Mouse (Mus musculus) intestine, embryonic 15.5 days (tissue): ENCODE data around the gene Gm10803. TPM values are rescaled to one million over a fixed set of nuclear protein-coding genes. Genes with fewer than 3 reads are reported as not detected.

Source experiments
- ATAC-seq: fragments of 200-750 bp; cut with Nextera tagmentation; 2 replicates; pipeline ENCODE4 v1.8.0; 2017; ENCODE audit warnings: moderate TSS enrichment, moderate library complexity
- H3K27ac ChIP-seq: fragments of 300-500 bp; sonication (generic); 2 replicates; pipeline ENCODE4 v1.5.1; 2015; ENCODE audit warnings: mild to moderate bottlenecking, inconsistent platforms
- H3K27me3 ChIP-seq: fragments of 300-500 bp; sonication (generic); replicated peaks from 2 replicates; pipeline ENCODE4 v1.6.1; 2015; ENCODE audit warnings: inconsistent platforms
- H3K36me3 ChIP-seq: fragments of 300-500 bp; sonication (generic); 2 replicates; pipeline ENCODE4 v1.6.1; 2015; ENCODE audit warnings: inconsistent platforms
- H3K4me1 ChIP-seq: fragments of 300-500 bp; sonication (generic); replicated peaks from 2 replicates; pipeline ENCODE4 v1.6.1; 2015; ENCODE audit warnings: inconsistent platforms
- H3K4me2 ChIP-seq: fragments of 300-500 bp; sonication (generic); replicated peaks from 2 replicates; pipeline ENCODE4 v1.6.1; 2015; ENCODE audit warnings: mild to moderate bottlenecking, inconsistent platforms
- H3K4me3 ChIP-seq: fragments of 300-500 bp; sonication (generic); replicated peaks from 2 replicates; pipeline ENCODE4 v1.5.1; 2015; ENCODE audit warnings: inconsistent platforms
- H3K9ac ChIP-seq: fragments of 300-500 bp; sonication (generic); 2 replicates; pipeline ENCODE4 v1.6.1; 2015; ENCODE audit warnings: inconsistent platforms
- H3K9me3 ChIP-seq: fragments of 300-500 bp; sonication (generic); 2 replicates; pipeline ENCODE4 v1.6.1; 2016; ENCODE audit warnings: inconsistent platforms
- WGBS: fragments of 180-500 bp; shearing (Covaris S2); methylation state at CpG from one replicate; pipeline ENCODE4 v1.1.7; 2015; 5-methylcytosine and 5-hydroxymethylcytosine counted together
- polyA plus RNA-seq: library from polyadenylated mRNA; unstranded; fragments of >200 nt; fragmentation: Nextera tagmentation; extraction: Ambion mirVana; gene quantifications from 2 replicates; pipeline ENCODE4 v1.2.1, GENCODE M21; 2015

Gene Gm10803
- polyA plus RNA-seq, 1 experiment from 2014 or later = not detected

DNA sequence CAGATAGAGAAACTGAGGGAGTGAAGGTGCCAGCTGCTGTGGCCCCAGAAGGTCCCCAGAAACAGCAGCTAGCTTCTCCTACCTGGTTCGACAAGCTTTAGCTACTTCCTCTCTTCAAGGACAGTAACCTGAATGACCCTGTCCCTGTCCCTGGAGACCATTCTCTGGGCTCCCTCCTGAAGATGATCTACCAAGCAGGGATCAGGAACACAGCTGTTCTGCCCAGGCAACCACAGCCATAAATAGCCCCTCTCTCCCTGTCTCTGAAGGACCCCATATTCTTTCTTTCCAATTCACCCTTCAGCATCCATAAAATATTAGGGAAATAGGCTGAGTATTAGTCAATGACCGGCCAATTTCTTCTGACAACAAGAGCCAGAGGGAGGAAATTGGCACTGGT, 18.6 kb upstream of the Gm10803 start:
- 83% methylated on average over 2 of the region's 2 CpGs for WGBS
- H3K9ac ChIP-seq = no peak overlapping the region
- no peak overlapping the region for H3K27ac ChIP-seq
- H3K4me3 ChIP-seq = no peak overlapping the region
- ATAC-seq = no peak
- H3K4me1 ChIP-seq = peaks cover 14% of the 10 kb centered on the region
- no peak overlapping the region for H3K4me2 ChIP-seq
- no peaks in the 10 kb centered on the region for H3K36me3 ChIP-seq
- no peaks in the 10 kb centered on the region for H3K27me3 ChIP-seq
- H3K9me3 ChIP-seq = no peaks in the 10 kb centered on the region

DNA sequence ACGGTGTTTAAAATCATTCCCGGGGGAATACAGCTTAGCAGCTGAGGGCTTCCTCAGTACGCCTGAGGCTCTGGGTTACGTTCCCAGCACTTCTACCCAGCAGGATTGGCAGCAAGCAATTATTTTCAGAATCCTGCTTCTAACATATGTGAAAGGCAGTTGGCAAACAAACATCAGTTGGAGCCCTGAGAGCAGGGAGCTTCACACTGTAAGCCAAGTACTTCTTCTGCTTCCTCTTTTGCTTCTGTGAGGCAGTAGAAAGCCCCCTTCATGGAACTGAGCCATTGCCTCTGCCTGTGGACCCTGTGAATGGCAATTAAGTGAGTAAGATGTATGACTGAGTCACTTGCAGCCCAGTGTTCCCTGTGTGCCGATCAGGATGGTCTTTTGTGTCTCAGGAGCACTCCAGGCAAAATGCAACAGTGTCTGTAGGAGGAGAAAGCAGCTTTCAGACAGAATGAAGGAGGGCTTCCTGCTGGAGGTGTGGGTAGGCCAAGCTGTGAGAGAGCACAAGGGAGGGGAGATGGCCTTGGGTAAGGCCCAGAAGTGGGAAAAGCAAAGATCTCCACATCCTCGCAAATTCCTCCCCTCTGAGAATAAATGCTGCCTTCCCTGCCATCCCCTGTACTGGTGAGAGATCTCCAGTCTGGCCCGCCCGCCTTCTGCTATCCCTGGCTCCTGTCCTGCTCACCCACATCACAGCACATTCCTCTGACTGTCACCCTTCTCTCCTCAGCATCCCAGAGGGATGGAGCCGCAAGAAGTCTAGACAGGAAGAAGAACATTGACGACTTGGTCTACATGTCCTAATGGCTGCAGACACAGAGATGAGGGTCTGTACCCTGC, 7.5 kb upstream of the Gm10803 start:
- 63% methylated on average over 10 of the region's 10 CpGs for WGBS

DNA sequence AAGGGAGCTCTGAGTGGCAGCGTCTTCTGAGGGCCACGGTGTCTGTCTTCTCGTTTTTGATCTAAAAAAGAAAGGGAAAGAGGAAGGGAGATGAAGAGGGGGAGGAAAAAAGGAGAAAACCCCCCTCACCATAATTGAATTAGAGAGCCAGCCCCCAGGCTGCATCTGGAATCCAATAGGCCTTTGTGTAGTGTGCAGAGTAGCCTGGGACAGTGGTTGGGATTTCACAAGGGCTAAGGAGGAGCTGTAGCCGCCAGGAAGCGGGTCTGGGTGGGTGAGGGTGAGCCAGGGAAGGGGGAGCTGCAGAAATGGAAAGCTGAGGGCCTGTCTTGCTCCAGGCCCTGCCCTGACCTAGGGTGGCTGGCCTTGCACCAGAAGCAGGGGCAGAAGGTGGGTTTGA, 6.5 kb upstream of the Gm10803 start:
- no peak for ATAC-seq
- Histone ChIP-seq H3K4me1 (no peaks in the 10 kb centered on the region), H3K4me3 (no peak overlapping the region), H3K9me3 (no peaks in the 10 kb centered on the region), H3K27me3 (no peaks in the 10 kb centered on the region), H3K4me2 (no peak overlapping the region), H3K27ac (no peak overlapping the region), H3K36me3 (no peaks in the 10 kb centered on the region), H3K9ac (no peak overlapping the region)
- WGBS = 74% methylated on average over 5 of the region's 5 CpGs

More for the DNA sequence above, 7.5 kb upstream of the Gm10803 start:
- Histone ChIP-seq H3K4me2 (no peak overlapping the region), H3K4me1 (no peaks in the 10 kb centered on the region), H3K4me3 (no peak overlapping the region), H3K9ac (no peak overlapping the region), H3K27me3 (no peaks in the 10 kb centered on the region), H3K27ac (no peak overlapping the region), H3K9me3 (no peaks in the 10 kb centered on the region), H3K36me3 (no peaks in the 10 kb centered on the region)
- no peak for ATAC-seq

DNA sequence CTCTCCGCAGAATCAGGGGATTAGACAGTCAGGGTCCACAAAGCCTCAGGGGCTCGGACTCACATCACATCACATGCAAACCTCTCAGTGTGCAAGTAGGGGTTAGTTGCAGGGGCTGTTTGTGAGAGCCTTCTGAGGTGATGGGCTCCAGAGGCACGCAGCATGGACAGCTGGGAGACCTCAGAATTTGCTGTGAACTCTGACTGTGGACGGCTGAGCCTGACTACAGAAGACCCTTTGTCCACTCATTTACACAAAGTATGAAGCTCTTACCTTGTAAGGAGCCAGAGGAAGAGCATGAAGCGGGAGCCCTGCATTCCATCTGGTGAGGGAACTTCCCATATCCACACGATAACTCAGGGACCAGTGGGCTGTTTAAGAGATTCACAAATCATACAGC, 5.3 kb downstream of the Gm10803 start:
- Histone ChIP-seq H3K9ac (no peak overlapping the region), H3K4me1 (no peaks in the 10 kb centered on the region), H3K4me2 (no peak overlapping the region), H3K27ac (peak overlapping the region; percentile 44; the same call in 1 of the 2 replicates), H3K9me3 (no peaks in the 10 kb centered on the region), H3K27me3 (no peaks in the 10 kb centered on the region), H3K4me3 (no peak overlapping the region), H3K36me3 (no peaks in the 10 kb centered on the region)
- WGBS = 31% methylated on average over 6 of the region's 6 CpGs
- peak; percentile 49 for ATAC-seq

DNA sequence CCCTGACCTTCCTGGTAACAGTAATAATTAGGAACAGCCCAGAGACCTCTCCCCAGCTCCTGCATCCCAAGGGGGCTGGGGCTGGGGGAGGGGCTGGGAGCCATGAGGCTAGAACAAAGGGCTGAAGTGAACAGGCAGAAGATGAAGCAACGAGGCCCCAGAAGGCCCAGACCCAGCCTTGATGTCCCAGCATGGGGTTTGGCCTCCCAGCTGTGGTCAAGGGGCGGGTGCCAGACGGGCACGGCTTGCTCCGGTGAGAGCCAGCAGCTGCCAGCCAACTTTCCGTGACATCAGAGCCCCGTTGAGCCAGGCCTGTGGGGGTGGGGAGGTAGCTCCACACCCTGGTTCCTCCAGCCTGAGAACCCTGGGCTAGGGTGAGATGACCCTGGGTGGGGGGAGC, 7.3 kb downstream of the Gm10803 start:
- H3K9me3 ChIP-seq = no peaks in the 10 kb centered on the region
- WGBS = 54% methylated on average over 7 of the region's 7 CpGs
- H3K27me3 ChIP-seq = no peaks in the 10 kb centered on the region
- no peak; the same call in 1 of the 2 replicates for ATAC-seq
- H3K4me3 ChIP-seq = no peak overlapping the region
- no peak overlapping the region for H3K4me2 ChIP-seq
- H3K27ac ChIP-seq = no peak overlapping the region
- H3K9ac ChIP-seq = no peak overlapping the region
- H3K36me3 ChIP-seq = no peaks in the 10 kb centered on the region
- H3K4me1 ChIP-seq = no peaks in the 10 kb centered on the region

DNA sequence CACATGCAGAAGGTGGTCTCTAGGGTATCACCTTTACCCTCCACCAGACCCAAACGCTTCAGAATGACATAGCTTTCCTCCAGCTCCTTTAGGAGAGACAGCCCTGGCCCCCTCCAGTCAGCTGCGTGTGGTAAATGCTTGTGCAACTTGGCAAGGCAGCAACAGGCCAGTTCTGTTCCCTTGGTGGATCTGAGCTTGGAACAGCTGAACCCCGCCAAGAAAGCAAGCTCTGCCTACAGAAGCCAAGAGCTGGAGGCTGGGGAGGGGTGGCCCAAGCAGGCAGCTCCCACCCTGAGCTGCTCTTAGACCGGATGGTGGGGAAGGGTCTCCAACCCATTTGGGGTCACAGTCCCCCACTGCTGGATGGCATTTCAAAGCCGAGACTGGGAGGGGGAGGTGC, 12.2 kb downstream of the Gm10803 start:
- Histone ChIP-seq H3K27ac (no peak overlapping the region), H3K9ac (no peak overlapping the region), H3K4me1 (no peaks in the 10 kb centered on the region), H3K27me3 (no peaks in the 10 kb centered on the region), H3K4me3 (no peak overlapping the region), H3K36me3 (no peaks in the 10 kb centered on the region), H3K9me3 (no peaks in the 10 kb centered on the region), H3K4me2 (no peak overlapping the region)
- 64% methylated on average over 5 of the region's 5 CpGs for WGBS
- no peak for ATAC-seq

DNA sequence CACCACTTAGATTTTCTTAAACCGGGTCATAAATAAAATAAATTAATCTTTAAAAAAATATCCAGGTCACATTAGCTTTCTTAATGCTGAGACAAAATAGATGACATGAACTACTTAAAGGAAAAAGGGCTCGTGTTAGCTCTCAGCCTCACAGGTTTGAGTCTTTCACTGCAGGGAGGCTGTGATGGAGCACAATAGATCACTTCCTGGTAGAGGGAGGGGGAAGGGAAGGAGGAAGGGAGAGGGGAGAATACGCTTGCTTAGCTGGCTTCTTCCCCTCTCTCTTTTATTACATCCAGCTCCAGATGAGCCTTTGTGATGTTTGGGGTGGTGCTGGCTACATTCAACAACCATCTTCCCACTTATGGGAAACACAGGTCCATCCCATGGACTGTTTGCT, 20.9 kb downstream of the Gm10803 start:
- no peak for ATAC-seq
- no peak overlapping the region for H3K4me3 ChIP-seq
- no peaks in the 10 kb centered on the region for H3K36me3 ChIP-seq
- WGBS = 35% methylated on average over 3 of the region's 3 CpGs
- no peak overlapping the region for H3K27ac ChIP-seq
- no peaks in the 10 kb centered on the region for H3K9me3 ChIP-seq
- H3K4me2 ChIP-seq = no peak overlapping the region
- no peaks in the 10 kb centered on the region for H3K27me3 ChIP-seq
- no peaks in the 10 kb centered on the region for H3K4me1 ChIP-seq
- H3K9ac ChIP-seq = no peak overlapping the region

DNA sequence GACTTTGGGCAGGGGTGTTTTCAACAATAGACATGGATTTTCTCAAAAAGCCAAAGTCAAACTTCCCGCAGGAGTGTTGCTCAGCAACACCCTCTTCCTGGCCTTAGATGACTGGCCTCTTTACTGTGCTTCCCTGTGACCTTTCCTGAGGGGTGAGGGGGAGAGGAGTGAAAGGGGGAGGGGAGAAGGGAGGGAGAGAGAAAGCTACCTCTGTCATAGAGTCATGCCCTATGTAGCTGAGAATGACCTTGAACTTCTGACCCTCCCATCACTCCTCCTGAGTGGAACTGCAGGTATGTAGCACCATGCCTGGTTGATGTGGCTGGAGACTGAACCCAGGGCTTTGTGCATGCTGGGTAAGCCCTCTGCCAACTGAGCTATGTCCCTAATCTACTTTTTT, 25.5 kb downstream of the Gm10803 start:
- Histone ChIP-seq H3K9ac (no peak overlapping the region), H3K27ac (no peak overlapping the region), H3K36me3 (no peaks in the 10 kb centered on the region), H3K4me1 (no peaks in the 10 kb centered on the region), H3K4me3 (no peak overlapping the region), H3K4me2 (no peak overlapping the region), H3K9me3 (no peaks in the 10 kb centered on the region), H3K27me3 (no peaks in the 10 kb centered on the region)
- WGBS = 50% methylated on average over 1 of the region's 1 CpGs
- ATAC-seq = no peak

DNA sequence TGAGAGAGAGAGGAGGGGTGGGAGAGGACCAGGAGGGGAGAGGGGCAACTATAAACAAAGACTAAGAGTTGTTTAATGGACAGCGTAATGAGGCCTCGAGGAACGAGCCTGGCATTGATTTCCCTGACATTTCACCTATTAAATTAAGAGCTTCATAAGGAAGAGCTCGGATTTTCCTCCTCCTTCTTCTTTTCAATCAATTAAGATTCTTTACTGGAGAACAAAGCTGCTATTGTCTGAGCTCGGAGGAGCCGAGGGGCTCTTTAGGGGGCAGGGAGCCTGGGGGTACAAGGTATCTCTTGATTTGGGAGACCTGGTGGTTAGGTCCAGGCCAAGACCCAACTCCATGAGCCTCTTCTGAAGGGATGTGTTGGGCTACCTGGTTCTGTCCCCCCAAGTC, 27.1 kb downstream of the Gm10803 start:
- no peaks in the 10 kb centered on the region for H3K36me3 ChIP-seq
- no peak overlapping the region for H3K4me3 ChIP-seq
- no peaks in the 10 kb centered on the region for H3K27me3 ChIP-seq
- H3K4me1 ChIP-seq = no peaks in the 10 kb centered on the region
- WGBS = 41% methylated on average over 6 of the region's 6 CpGs
- no peaks in the 10 kb centered on the region for H3K9me3 ChIP-seq
- H3K27ac ChIP-seq = no peak overlapping the region
- no peak for ATAC-seq
- no peak overlapping the region for H3K4me2 ChIP-seq
- no peak overlapping the region for H3K9ac ChIP-seq

DNA sequence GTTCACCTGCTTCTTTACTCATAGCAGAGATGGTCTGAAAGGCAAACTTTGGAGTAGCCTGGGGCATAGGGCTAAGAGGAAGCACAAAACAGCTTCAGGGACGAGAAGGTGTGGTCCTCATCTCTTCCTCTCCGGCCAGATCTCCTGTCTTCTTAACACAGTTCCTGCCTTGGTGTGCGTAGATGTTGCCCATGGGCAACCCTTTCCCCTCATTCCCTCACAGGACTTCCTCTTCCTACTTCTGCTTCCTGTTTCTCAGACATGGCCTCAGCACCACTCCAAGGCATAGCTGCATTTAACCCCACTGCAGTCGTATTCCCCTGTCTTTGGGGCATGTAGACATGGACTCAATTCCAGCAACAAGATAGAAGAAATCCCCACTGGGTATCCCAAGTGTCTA, 29.5 kb downstream of the Gm10803 start:
- Histone ChIP-seq H3K4me3 (no peak overlapping the region), H3K4me2 (no peak overlapping the region), H3K27ac (no peak overlapping the region), H3K27me3 (no peaks in the 10 kb centered on the region), H3K9ac (no peak overlapping the region), H3K9me3 (no peaks in the 10 kb centered on the region), H3K4me1 (no peaks in the 10 kb centered on the region), H3K36me3 (no peaks in the 10 kb centered on the region)
- 70% methylated on average over 4 of the region's 4 CpGs for WGBS
- no peak for ATAC-seq

DNA sequence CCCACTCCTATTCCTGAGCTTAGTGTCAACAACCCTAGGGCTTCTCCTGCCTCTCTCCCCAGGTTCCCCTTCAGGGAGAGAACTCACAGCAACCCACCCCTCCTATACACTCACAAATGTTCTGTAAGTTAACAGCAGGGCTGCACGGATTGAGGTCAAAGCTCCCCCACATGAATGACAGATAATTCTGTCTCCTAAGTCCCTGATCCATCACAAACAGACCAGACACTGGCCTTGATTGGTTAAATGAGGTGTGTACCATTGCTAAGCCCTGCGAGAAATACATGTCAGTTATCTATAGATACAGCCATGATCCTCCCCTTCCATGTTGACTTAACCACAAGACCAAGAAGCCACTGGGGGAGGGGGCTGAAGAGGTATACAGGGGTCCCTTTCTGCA, 31.3 kb downstream of the Gm10803 start:
- Histone ChIP-seq H3K27ac (no peak overlapping the region), H3K4me3 (no peak overlapping the region), H3K4me1 (no peaks in the 10 kb centered on the region), H3K9ac (no peak overlapping the region), H3K36me3 (no peaks in the 10 kb centered on the region), H3K27me3 (no peaks in the 10 kb centered on the region), H3K4me2 (no peak overlapping the region), H3K9me3 (no peaks in the 10 kb centered on the region)
- 39% methylated on average over 2 of the region's 2 CpGs for WGBS
- no peak for ATAC-seq

DNA sequence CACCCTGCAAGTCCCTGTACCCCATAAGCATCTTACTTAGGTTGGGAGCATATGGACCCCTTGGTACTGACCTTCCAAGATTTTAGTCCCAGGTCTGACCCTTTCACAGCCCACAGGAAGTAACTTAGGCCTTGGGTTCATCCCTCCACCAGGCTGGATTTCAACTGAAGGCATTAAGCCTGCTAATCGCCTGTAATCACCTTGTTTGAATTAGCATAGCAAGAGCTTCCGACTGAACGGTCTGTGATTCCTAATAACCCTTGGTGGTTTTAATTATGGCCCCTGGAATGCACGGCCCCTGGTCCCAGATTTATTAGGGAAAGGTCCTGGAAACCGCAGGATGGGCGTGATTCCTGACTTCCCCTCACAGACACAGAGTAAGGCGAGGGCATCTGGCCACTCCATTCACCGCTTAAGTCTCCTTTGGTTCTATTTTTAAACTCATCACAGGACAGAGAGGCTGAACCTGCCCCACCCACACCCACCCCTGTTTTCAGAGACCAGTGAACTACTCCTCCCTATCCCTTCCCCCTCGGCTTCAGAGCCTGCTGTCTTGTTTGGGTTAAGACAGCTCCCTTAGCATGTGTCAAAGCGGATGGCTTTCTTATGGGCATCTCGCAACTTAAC, 31.9 kb downstream of the Gm10803 start:
- 45% methylated on average over 11 of the region's 11 CpGs for whole genome bisulfite sequencing
- Histone ChIP-seq H3K36me3 (no peaks in the 10 kb centered on the region), H3K9ac (no peak overlapping the region), H3K9me3 (no peaks in the 10 kb centered on the region), H3K27me3 (no peaks in the 10 kb centered on the region), H3K4me2 (no peak overlapping the region), H3K4me1 (no peaks in the 10 kb centered on the region), H3K27ac (no peak overlapping the region), H3K4me3 (no peak overlapping the region)
- no peak for ATAC-seq

DNA sequence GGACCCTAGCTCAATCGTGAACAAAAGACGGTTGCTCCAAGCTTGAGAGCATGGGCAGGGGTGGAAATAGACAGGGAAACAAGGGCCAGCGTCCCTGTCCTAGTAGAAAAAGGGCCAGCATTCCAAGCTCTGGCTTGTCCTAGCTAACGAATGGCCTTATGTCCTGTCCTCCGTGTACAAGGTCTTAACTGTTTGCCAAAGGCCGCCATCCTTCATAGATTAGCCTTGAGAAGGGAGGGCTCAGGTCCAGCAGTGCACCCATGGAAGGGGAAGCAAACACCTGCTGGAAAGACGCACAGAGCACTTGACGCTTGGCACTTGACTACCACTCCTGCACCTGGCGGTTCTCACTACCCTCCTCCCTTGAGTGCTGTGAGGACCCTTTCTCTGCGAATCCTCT, 32.8 kb downstream of the Gm10803 start:
- no peaks in the 10 kb centered on the region for H3K36me3 ChIP-seq
- H3K4me3 ChIP-seq = no peak overlapping the region
- no peaks in the 10 kb centered on the region for H3K27me3 ChIP-seq
- no peak overlapping the region for H3K9ac ChIP-seq
- 80% methylated on average over 10 of the region's 10 CpGs for WGBS
- H3K4me1 ChIP-seq = no peaks in the 10 kb centered on the region
- 0 out of 2 replicates have a peak, but pooled peaks have one; percentile 45 for ATAC-seq
- H3K27ac ChIP-seq = no peak overlapping the region
- no peaks in the 10 kb centered on the region for H3K9me3 ChIP-seq
- no peak overlapping the region for H3K4me2 ChIP-seq
